Mouse (Mus musculus) myocyte (in vitro differentiated cells): ENCODE data around the gene Apon.

Experiments used
- MYOD1 ChIP-seq, 3 experiments: IDR thresholded peaks; one replicate each; pipeline ENCODE4 v1.6.1; 2011; ENCODE audit warnings: control low read depth in 2 of 3, low read depth in 2 of 3, mild to moderate bottlenecking in 2 of 3, moderate library complexity in 1 of 3; ENCODE audit not compliant: insufficient read length in 2 of 3, control insufficient read depth in 1 of 3
- MYOG ChIP-seq, 3 experiments: IDR thresholded peaks; one replicate each; pipeline ENCODE4 v1.6.1; 2011; ENCODE audit warnings: control low read depth in 2 of 3, low read depth in 2 of 3, mild to moderate bottlenecking in 2 of 3; ENCODE audit not compliant: insufficient read length in 2 of 3, control insufficient read depth in 1 of 3, insufficient read depth in 1 of 3
- POLR2A ChIP-seq: IDR thresholded peaks from one replicate; pipeline ENCODE4 v1.6.1; 2011; ENCODE audit warnings: low read depth, mild to moderate bottlenecking, control low read depth, moderate library complexity; ENCODE audit not compliant: insufficient read length
- REST ChIP-seq: IDR thresholded peaks from one replicate; pipeline ENCODE4 v1.6.1; 2011; ENCODE audit warnings: mild to moderate bottlenecking, control low read depth, moderate library complexity; ENCODE audit not compliant: insufficient read depth, insufficient read length
- TCF12 ChIP-seq: IDR thresholded peaks from one replicate; pipeline ENCODE4 v1.6.1; 2011; ENCODE audit warnings: mild to moderate bottlenecking, control low read depth; ENCODE audit not compliant: poor library complexity, insufficient read depth, severe bottlenecking
- TCF3 ChIP-seq: IDR thresholded peaks from one replicate; pipeline ENCODE4 v1.6.1; 2011; ENCODE audit warnings: low read depth, control low read depth; ENCODE audit not compliant: insufficient read length
- USF1 ChIP-seq: IDR thresholded peaks from one replicate; pipeline ENCODE4 v1.6.1; 2011; ENCODE audit warnings: low read depth, mild to moderate bottlenecking, control low read depth, moderate library complexity

DNA sequence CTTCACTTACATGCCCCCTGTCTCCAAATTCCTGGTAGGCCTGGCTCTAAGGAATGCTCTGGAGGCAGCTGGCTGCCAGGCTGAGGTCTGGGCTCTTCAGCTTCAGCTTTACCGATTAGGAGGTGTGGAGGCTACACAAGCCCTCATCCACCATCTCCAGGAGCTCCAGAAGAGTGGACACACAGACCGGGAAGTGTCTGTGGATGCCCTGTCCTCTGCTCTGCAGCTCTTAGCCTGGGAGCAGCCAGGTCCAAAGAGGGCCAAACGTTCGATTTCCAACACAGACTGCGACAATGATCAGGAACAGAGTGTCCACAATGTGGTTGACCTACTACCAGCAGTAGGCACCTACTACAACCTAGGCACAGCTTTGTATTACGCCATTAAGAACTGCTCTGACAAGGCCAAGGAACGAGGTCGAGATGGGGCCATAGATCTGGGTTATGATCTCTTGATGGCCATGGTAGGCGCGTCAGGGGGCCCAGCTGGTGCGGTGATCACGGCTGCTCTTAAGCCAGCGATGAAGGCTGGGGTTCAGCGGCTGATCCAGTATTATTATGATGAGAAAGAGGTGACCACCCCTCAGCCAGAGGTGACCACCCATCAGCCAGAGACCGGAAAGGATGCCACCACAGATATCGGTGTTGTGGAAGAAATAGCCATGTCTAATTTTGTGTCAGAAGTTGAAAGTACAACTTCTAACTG is 15.5 kb downstream of the Apon start:
- TF ChIP-seq POLR2A = no peak
- no peak for TF ChIP-seq MYOG (IDR thresholded peaks at IDR 0.05; ENCODE audit: control insufficient read depth in 1 of 3, insufficient read depth in 1 of 3, insufficient read length in 2 of 3, low read depth in 2 of 3)
- no peak for TF ChIP-seq MYOD1 (IDR thresholded peaks at IDR 0.05; ENCODE audit: control insufficient read depth in 1 of 3, insufficient read length in 2 of 3, low read depth in 2 of 3)
- TF ChIP-seq TCF12 = no peak
- no peak for TF ChIP-seq TCF3
- TF ChIP-seq REST = no peak
- TF ChIP-seq USF1 = no peak
